Mouse (Mus musculus): ENCODE measurements around the gene Tmem262.

Gene Tmem262

DNA sequence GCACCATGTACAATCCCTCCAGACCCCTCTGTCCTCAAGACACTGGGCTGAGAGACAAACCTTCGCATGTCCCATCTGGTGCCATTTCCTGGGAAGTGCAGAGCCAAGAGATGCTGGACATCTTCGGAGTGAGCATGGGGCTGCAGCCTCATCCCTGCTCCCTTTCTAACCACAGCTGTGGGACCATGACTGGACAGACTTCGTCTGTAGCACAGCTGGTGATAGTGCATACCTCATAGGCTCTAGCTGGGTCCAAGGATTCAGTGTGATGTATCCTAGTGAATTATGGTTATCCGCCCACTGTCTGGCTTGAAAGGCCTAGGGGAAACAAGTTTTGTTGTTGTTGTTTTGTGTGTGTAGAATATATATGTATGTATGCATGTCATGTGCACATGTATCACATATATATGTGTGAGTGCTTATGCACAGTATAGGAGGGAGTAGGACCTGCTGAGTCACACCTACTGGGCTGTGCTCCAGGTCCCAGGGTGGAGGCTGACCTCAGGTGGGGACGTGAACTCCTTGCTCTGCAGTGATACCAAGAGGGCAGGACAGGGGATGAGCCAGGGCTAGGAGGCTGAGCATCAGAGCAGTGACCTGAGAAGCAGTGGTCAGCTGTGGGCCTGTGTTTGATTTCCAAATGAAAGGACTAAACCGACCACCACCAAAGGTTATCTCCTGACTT is 22.5 kb downstream of the Tmem262 start:
- DNase-seq (ENCODE audit: low read depth, low spot score) = no peak

DNA sequence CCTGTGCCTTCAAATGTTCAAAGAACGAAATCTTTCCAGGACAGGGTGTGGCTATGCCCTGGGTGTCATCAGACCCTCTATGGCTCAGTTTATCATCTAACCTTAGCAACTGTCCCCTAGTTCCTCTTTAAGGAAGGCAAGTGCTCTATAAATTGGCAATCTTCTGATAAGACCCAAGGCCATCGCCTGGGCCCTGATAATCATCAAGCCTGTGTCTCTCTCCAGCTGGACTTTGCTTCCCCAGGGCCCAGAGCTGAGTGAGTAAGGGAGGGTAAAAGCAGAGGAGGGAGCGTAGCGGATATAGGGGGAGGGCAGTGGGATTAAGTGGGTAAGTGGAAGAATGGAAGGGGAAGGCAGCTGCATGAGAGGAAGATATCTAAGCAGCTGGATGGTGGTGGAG is 24.6 kb downstream of the Tmem262 start:
- no peak for DNase-seq (ENCODE audit: low read depth, low spot score)

DNA sequence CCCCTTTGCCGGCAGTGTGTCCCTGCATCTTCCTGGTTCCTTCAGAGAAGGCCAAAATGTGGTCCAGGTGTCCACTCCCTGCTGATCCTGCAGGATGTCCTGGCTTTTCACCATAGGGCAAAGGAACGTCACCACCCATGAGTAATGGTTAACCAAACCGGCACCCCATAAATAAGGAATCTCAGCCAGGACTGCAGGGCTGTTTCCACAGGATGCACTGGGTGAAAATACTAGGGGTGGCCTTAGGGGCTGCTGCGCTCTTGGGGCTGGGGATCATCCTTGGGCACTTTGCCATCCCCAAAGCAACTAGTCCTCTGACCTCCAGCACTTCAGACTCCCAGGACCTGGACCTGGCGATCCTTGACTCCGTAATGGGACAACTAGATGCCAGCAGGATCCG is 25.8 kb downstream of the Tmem262 start, which contains the start of gene Naaladl1:
TSS of gene Naaladl1 (plus strand) at position 197 of the 400 bp plus-strand sequence.
- no peak for DNase-seq (ENCODE audit: low read depth, low spot score)

DNA sequence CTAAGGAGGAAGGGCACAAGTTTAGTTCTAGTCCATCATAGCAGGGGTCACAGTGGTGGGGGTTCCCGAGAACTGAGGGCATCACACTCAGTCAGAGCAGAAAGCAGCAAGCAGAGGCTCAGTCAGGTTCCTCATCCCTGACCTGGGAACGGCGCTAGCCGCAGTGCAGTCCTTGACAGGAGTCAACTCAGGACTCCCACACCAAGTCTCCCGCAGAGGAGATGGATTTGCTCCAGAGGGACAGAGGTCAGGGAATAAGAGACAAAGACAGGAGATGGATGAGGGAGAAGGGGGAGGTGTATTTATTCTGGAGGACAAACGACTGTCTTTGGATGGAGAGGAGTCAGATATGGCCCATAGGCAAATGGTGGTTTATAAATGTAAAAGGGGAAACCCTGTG is 33.3 kb downstream of the Tmem262 start:
- no peak for DNase-seq (ENCODE audit: low read depth, low spot score)

DNA sequence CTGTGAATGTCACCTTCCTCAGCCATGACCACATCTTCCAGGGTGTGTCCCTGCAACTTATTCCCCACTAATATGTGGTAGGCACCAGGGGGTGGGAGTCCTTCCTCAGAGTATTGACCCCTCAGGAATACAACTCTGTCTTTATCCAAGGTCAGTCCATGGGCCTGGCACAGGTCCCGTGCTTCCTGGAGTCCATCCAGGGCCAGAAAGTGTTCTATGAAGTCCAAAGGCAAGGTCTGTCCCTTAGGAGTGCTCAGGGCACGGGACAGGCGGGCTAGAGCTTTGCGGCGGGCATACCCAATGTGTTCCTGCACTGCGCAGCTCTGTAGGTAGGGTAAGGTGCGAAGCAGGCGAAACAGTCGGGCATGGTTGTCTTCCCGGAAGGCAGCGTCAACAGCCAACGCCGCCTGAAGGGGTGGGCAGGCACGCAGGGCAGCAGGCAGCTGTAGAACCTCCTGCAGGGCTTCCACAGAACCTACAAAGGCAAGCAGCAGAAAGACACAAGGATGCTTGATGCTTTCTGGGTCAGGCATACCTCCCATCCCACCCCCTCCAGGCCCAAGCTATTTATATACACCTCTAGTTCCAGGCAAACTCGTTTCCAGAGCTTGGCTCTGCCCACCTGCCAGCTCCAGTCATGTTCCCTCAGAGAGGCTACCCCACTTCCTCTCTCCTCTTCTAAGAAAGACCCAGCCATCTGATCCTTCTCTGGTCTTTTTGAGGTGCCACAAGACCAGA is 36.4 kb downstream of the Tmem262 start:
- no peak for DNase-seq (ENCODE audit: low read depth, low spot score)

DNA sequence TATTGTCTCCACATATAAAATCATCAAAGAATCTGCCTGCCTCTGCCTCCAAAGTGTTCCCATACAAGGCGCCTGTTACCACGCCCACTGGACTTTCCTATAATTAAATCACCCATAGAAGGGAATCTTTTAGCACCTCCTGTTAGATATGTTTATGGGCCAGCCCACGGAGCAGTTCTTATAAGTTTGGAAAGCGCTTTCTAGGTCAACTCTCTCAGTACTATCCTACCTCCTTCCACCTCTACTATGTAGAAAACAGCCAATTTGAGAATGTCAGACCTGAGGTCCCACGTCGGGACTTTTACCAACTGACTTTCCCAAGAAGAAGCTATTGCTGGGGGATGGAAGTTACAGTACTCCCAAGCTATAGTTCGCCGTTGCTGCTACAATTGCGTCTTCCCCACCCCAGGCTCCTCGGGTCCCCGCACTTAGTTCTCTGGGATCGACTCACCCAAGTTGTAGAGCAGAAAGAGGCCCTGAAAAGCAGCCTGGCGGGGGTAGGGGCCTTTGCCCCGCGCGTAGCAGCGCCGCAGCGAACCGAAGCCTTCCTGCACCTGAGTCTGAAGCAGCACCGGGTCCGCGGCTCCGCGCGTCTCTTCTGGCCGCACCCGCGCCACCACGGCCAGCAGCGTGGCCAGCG is 37.6 kb downstream of the Tmem262 start:
- no peak for DNase-seq (ENCODE audit: low read depth, low spot score)

DNA sequence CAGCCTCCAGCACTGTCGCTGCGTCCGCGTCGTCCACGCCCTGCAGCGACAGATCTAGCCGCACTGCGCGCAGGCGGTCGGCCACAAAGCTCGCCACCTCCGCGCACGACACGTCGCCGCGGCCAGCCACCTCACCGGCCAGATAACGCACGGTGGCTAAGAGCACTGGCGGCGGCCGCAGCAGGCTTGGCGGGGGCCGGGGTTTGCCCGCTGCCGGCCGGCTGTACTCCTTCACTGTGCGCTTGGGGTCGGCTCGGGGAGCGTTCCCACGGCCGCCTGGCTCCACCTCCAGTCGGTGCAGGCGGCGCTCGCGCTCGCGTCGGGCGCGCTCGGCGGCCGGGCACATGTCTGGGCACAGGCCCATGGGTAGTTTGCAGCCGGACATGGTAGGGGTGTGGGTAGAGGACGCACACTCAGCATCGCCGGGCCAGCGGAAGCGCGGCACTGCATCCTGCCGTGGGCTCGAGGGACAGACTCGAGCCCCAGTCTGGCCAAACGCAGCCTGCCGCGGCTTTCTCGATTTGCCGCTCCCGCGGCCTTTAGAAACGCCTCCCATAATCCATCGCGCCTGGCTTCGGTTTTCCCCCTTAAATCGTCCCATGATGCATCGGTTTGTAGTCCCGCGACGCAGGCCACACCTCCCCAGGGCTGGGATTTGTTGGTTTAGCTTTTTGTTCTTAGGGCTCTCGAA is 38.3 kb downstream of the Tmem262 start, which contains the start of gene Sac3d1:
TSS of gene Sac3d1 (minus strand) at position 665 of the 691 bp plus-strand sequence.
- peak; percentile 82 for DNase-seq (ENCODE audit: low read depth, low spot score)

DNA sequence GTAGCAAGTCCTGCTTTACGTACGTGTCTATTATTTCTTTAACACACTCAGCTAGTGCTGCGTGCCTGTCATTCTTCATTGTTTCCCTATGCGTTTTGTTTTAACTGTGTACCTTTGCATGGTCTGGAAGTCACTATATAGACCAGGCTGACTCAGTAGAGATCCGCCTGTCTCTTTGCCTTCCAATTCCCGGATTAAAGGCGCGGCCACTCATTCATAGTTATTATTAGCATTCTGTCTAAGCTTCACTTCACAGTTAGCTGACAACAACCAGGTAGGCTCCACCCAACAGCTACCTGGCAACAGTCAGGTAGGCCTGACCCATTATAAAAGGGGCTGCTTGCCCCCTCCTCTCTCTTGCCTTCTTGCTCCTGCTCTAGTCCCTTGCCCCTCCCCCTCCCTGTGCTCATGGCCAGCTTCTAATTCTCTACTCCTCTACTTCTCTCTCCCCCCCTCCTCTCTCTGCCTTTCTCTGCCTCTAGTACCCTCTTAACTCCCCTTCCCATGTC is 38.9 kb downstream of the Tmem262 start:
- no peak for DNase-seq (ENCODE audit: low read depth, low spot score)

DNA sequence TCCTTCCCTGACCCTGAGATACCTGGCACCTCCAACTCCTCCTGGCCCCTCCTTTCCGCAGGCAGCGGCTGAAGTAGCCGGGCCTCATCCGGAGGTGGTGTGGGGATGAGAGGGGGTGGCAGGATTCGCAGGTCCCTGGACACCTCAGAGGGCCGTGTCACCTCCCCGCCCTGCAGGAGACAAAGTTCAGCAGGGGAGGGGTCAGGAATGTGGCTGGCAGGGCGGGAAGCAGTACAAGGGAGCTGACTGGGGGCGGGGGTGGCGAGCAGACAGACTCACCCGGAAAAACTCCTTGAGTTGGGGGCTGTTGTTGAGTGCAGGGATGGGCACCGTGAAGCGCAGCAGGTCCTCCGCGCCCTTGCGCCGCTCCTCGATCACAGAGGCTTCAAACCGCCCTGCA is 41.9 kb downstream of the Tmem262 start:
- DNase-seq (ENCODE audit: low read depth, low spot score) = no peak

DNA sequence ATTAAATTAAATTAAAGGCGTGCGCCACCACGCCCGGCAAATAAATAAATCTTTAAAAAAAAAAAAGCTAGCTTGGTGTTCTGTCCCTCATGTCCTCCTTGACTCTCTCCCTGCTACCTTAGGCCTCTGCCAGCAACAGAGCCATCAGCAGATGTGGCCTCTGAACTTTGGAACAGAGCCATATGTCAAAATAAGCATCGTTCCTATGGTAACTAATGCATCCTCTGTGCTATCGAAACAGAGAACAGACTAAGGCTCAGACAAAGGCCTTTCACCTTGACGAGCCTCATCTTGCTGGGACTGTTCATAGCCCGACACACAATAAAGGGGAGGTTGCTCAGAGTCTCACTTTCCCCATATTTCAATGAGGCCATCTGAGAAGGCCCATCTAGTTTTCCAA is 43.5 kb downstream of the Tmem262 start:
- DNase-seq (ENCODE audit: low read depth, low spot score) = no peak

DNA sequence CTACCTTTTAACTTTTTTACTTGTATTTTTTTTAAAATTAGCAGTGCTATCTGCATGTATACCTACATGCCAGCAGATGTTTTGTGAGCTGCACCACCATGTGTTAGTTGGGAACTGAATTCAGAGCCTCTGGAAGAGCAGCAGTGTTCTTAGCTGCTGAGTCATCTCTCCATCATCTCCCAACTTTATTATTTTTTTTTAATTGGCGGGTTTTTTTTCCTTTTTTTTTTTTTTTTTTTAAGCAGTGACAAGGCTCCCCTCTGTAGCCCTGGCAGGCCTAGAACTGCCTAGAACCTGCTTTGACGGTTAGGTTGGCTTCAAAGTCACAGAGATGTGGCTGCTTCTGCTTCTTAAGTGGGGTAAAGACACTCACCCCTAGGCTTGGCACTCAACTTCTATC is 45.1 kb downstream of the Tmem262 start:
- no peak for DNase-seq (ENCODE audit: low read depth, low spot score)

DNA sequence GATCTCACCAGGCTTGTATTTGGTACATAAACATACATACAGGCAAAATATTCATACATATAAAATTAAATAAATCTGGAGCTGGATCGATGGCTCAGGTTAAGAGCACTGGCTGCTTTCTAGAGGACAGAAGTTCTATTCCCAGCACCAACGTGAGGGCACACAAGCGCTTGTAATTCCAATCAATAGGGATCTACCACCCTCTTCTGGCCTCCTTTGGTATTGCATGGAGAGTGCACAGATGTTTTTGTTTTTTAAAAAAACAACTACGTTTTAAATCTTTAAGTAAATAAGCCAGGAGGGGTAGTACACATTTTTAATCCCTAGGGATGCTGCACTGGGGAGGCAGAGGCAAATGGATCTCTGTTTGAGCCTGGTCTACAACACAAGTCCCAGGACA is 46.5 kb downstream of the Tmem262 start:
- DNase-seq (ENCODE audit: low read depth, low spot score) = peak; percentile 34

DNA sequence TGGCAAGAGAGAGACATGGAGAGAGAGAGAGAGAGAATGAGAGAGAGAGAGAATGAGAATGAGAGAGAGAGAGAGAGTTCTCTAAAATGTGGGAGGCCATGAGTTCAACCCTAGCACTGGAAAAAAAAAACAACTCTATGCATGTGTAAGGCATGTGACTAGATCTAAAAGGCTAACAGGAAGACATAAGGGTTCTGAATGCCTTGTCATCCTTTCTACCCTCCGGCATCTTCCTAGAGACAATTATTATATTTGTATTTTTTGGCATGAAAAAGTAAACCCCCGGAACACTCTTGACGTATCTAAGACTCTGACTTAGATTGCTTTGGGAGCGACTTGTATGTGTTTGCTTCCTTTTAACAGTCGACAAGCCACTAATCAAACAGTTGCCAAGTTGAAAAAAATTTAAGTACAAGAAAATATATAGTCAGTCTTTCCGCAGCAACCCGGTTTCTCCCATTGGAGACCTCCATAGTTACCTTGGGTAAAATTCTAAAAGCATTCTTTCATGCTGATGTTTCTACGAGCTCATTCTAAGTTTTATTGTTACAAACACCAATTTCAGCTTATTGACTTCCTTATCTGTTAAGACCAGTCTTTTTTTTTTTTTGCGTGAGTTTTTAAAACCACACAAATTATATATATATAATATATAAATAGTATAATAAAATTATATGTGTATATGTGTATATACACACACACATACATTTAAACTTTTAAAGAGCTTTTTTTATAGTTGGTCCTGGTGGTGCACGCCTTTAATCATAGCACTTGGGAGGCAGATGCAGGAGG is 47.2 kb downstream of the Tmem262 start:
- DNase-seq (ENCODE audit: low read depth, low spot score) = no peak

DNA sequence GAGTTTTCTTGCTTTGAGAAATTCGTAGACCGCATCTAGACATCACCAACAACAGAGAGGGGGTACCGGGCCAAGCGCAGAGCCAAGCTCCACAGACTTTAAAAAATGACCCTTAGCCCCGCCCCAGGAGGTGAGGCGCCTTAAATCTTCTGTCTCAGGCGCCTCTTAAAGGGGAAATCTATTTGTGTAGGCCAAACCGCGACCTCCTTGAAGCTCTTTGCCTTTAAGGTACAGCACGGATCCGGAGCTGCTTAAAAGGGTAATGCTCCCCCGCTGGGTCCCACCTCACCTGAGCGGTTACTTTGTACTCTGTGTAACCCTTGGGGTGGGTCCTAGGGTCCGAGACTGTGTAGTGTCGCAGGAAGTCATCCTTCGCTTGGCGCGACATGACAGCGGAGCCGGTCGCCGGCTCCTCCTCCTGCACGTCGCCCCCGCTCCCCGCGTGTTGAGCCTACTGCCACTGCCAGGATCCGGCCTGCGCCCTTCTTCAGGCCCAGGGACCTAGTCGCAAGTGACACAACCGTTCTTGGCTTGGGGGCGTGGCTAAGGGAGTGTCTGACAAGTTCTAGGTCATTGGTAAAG is 48.0 kb downstream of the Tmem262 start, which contains the start of gene Snx15:
TSS of gene Snx15 (minus strand) at position 545 of the 582 bp plus-strand sequence.
- DNase-seq (ENCODE audit: low read depth, low spot score) = peak; percentile 90
